Mouse (Mus musculus): ENCODE measurements around the gene Folr1.

DNA sequence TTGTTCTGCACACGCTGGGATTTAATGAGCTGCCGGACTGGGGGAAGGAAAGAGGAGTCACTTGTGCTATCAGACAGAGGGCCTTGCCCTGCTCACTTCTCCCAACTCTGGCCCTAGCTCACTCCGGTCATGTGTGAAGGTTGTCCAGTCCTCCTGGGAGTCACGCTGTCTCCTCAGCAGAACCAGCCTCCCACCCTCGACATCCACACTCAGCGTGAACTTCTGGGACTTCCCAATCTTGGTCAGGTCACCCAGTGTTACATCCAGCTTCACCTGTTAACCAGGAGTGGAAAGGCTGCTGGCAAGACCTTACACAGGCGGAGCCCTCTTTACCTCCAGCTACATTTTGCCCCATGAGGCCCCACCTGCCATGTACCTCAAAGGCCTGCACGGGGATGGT is 39.2 kb downstream of the Folr1 start:
- TF ChIP-seq POLR2A (IDR thresholded peaks at IDR 0.05; ENCODE audit: extremely low read depth, insufficient read depth, low read length) (no peak), CTCF (IDR thresholded peaks at IDR 0.05; ENCODE audit: extremely low read depth, insufficient read depth, low read length) (no peak)
